Comparison of ENCODE assay signal across 9 mouse cellular contexts in the genomic region with DNA sequence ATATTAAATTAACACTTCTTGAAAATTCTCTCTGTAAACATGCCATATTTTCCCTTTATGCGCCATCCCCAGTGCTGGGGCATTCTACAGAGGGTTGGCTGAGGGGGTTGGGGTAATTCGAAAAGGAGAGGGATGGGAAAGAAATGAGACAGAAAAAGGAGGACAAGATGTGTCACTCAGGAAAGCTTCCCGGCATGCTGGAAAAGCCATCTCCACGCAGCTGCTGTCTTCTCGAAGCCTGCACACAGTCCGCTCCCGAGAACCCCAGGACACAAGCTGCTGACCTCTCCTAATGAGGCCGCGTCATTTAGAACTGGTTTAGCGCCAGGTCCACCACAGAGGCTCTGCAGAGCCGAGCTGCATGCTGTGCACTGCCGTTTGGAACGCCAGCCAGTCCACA.
DNase-seq lines count a peak whose midpoint lies in the region.
"Had no signal": no experiment of that assay in that cellular context is flagged by ENCODE, and none has a peak within 500 bp of the region (broad histone marks: within the 10 kb centered on the region; RNA-seq: fewer than 3 reads in every experiment).

No protein-coding gene starts in this region.

- DNase-seq in layer of hippocampus, adult 11-12 months (ENCODE audit: low spot score) = peak; percentile 11
- DNase-seq in layer of hippocampus, adult 9-10 months (ENCODE audit: low spot score) = no peak
- peak; percentile 88 for DNase-seq in brain, adult 2 months (ENCODE audit: low read depth, low spot score)
- peak; percentile 80 for DNase-seq in cerebellum, adult 9-11 months
- peak; percentile 8 to 45 for DNase-seq in lung, postnatal 4 days
- DNase-seq in testis, postnatal 10 days (ENCODE audit: low spot score) = no peak
- no peak for DNase-seq in thymus, postnatal 0 days (ENCODE audit: low spot score)
- no peak for DNase-seq in liver
- DNase-seq: adrenal gland, adult 2 months had no signal

Comparison
In these comparisons a context has a peak if more than half of its experiments do, and no peak if none do; other contexts are left out.
1. DNase-seq: peak in layer of hippocampus, adult 11-12 months (single experiment), brain, adult 2 months (single experiment), cerebellum, adult 9-11 months (single experiment) and lung, postnatal 4 days (2 of 2); none in layer of hippocampus, adult 9-10 months (single experiment), testis, postnatal 10 days (single experiment), thymus, postnatal 0 days (single experiment) and liver (single experiment).